Mouse (Mus musculus) lung, adult 18-20 months (tissue): ENCODE data around the gene Abca7.
"Not testable (repeated sequence)": the region's sequence is repeated elsewhere in the genome, so short reads cannot be mapped to it uniquely, and the experiment has no call there.

Experiments
- DNase-seq, 2 experiments: peaks; one replicate each; pipeline ENCODE4 v3.0.0; 2022; ENCODE audit warnings: mixed read lengths in 2 of 2

Gene Abca7

GRCm38 (mm10) chr10:80024229-80025043 is 28.1 kb downstream of the Abca7 start:
- DNase-seq = peak; percentile 57 to 58

- DNase-seq = no peak
Observed at GRCm38 (mm10) chr10:80025044-80025347, 28.7 kb downstream of the Abca7 start.

DNA sequence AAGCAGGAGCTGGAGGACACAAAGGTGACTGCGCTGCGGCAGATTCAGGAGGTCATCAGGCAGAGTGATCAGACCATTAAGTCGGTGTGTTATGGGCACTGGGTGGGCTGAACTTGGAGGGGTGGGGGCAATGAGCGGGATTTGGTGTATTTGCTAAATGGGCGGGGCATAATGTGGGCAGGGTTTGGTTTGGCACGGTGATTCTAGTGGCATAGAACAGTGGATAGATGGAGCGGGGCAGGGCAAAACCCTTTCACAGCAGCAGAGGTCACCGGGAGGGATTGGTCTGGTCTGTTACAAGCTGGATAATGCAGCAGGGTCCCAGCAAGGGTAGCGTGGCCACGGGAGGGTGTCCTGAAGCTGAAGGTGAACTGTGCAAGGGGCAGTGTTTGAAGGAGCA is 29.2 kb downstream of the Abca7 start:
- no peak for DNase-seq

- DNase-seq = no peak
Observed at GRCm38 (mm10) chr10:80025889-80026288, 29.6 kb downstream of the Abca7 start.

GRCm38 (mm10) chr10:80027681-80028520 is 31.6 kb downstream of the Abca7 start:
- no peak for DNase-seq

DNA sequence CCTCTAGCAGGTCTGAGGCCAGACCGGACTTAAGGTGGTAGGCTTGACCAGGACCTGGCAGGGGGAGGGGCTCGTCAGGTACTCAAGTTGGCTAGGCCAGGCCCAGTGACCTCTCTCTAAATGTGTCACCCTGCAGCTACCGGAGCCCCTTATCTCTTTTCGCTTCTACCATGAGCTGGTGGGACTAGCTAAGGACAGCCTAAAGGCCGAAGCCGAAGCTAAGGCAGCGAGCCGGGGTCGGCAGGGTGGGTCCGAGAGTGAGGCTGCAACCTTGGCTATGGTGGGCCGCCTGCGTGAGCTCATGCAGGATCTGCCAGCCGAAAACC is 32.2 kb downstream of the Abca7 start:
- no peak for DNase-seq

DNA sequence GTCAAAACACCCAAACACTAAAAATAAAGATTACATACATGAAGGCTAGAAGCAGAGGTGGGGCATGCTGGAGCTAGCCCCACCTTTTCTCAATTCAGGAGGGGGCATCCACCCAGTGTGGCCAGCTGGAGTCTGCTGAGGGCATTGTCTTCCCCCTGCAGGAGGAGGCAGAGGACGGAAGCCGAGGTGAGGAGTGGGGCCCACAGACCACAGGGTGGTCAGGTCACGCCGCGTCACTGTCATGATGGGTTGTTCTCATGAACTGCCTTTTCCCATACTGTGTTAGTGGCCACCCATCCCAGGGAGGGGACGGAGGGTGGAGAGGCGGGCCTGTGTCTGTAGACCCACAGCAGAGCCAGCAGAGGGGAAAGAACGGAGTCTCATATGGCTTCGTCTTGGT is 33.9 kb downstream of the Abca7 start:
- no peak for DNase-seq

DNA sequence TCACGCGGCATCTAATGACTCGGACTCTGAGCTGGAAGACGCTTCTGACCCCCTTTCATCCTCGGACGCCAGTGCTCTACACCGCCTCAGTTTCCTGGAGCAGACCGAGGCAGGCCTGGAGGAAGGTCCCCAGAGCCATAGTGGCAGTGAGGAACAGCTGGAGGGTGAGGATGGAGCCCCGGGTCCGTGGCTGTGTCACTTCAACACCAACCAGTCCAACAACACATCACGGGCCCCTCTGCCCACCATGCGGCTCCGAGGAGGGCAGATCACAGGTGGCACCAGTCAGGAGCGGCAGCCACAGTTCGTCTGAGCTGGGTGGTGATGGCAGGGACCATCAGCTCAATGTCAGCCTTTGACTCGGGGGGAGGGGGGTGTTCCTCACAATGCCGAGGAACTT is 34.4 kb downstream of the Abca7 start:
- DNase-seq = no peak

GRCm38 (mm10) chr10:80032799-80033480 is 36.6 kb downstream of the Abca7 start:
- peak; percentile 85 to 89 for DNase-seq

DNA sequence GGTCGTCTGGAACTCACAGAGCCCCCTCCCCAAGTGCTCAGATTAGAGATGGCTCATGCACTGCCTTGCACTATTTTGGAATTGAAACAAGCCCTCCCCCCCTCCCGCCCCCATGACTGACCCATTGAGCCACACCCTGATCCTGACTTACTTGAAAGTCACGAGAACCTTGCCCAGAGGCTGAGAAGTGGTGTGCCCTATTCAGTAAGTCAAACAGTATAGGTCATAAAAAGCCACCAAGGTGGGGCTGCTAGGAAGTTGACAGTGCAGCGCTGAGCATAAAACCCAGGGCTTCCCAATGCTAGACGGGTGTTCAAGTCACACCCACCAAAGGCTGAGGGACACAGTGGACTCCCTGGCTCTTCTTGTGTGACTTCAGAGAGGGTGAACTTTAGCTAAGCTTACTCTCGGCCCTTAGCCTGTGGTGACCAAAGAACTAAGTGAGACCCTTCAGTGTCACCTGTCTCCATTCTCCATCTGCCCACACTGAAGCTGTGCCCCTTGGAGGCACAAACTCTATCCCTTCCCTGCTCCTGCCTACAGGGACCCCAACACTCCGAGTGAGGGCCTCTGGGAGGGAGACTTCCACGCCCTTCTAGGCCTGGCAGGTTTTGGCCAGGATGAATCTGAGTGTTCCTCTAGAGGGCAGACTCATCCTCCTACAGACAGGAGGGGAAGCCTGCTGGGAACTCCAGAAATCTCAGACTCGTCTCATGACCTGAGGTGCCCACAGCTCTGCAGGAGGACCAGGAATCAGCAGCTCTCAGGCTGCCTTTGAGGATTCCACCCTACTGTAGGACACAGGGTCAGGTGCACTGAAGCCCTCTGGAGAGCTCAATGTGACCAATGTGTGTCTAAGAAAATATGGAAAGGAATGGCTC is 37.5 kb downstream of the Abca7 start:
- DNase-seq = peak; percentile 69 to 80

- no peak for DNase-seq
Observed at GRCm38 (mm10) chr10:80035148-80035547, 38.9 kb downstream of the Abca7 start.

GRCm38 (mm10) chr10:80035686-80036085 is 39.4 kb downstream of the Abca7 start:
- DNase-seq = peak; percentile 75 to 81

- DNase-seq = no peak
Observed at GRCm38 (mm10) chr10:80036832-80037231, 40.5 kb downstream of the Abca7 start.

GRCm38 (mm10) chr10:80039559-80039979 is 43.3 kb downstream of the Abca7 start, which contains the start of gene Polr2e:
Gene Polr2e (minus strand): TSS chr10:80039795.
- peak; percentile 97 to 98 for DNase-seq

DNA sequence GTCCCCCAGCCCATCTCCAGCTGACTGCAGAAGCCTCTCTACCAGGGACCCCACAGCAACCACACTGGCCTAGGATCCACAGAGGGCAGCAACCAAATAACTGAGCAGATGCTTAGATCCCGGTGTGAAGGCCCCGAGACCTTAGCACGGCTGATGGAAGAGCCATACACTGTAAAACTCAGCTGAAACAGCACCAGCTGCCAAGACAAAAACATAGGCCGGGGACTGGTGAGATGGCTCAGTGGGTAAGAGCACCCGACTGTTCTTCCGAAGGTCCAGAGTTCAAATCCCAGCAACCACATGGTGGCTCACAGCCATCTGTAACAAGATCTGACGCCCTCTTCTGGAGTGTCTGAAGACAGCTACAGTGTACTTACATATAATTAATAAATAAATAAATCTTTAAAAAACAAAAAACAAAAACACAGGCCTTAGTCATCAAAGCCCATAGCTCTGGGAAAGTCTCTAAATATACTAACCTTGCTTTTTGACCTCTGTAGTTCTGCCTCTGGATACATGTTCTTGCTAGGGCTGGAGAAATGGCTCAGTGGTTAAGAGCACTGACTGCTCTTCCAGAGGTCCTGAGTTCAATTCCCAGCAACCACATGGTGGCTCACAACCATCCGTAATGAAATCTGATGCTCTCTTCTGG is 45.2 kb downstream of the Abca7 start:
- DNase-seq = not testable (repeated sequence)

DNA sequence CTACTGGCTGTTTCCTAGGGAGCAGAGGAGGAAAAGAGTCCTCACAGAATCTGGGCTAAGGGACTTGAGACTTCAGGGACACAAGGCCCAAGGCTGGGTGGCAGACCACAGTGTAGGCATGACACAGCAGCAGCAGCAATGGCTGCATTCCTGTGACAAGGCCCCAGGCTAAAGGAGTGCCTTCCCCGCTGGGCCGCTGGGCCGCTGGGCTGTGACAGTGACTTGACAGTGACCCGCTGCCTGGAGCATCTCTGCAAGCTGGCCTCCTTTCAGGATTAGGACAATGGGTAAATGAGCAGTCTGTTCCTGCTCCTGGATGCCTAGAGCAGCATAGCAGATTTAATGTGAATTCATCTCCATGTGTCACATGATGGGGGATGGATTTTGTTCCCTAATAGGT is 47.8 kb downstream of the Abca7 start:
- no peak for DNase-seq

DNA sequence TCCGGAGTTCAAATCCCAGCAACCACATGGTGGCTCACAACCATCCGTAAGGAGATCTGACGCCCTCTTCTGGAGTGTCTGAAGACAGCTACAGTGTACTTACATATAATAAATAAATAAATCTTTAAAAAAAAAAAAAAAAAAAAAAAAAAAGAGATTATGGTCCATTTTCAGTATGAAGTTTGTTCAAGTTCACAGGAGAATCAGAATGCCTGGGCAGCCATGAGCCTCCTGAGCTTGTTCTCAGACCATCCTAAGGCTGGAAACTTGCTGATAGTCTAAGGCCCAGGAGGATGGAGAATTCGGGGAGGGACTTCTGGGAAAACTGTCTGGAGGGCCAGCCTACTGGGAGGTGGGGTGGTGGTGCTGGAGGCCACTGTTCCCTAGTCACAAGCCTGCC is 49.1 kb downstream of the Abca7 start:
- not testable (repeated sequence) for DNase-seq

- DNase-seq = no peak
Observed at GRCm38 (mm10) chr10:80045766-80046165, 49.5 kb downstream of the Abca7 start.

GRCm38 (mm10) chr10:80047041-80047565 is 50.8 kb downstream of the Abca7 start, which contains the start of gene Gpx4:
Gene Gpx4 (plus strand): TSS chr10:80047166.
- no peak for DNase-seq

GRCm38 (mm10) chr10:80048396-80048795 is 52.1 kb downstream of the Abca7 start:
- no peak for DNase-seq

- no peak for DNase-seq
Observed at GRCm38 (mm10) chr10:80048834-80049233, 52.5 kb downstream of the Abca7 start.

- peak in 1 of 2 experiments; percentile 57 for DNase-seq
Observed at GRCm38 (mm10) chr10:80050244-80050643, 54.0 kb downstream of the Abca7 start.
